Mouse (Mus musculus): ENCODE data around the gene Fgf6.

Fgf6 gene

GRCm38 (mm10) chr6:127014906-127015770 lies at the start of gene Fgf6:
TSS of gene Fgf6 (plus strand) at chr6:127015586.
- DNase-seq = no peak

- DNase-seq = no peak
Observed at GRCm38 (mm10) chr6:126966241-126967026, 49.0 kb upstream of the Fgf6 start.

GRCm38 (mm10) chr6:126981539-126982234 lies 33.7 kb upstream of the Fgf6 start:
- DNase-seq = no peak

- DNase-seq = no peak
Observed at GRCm38 (mm10) chr6:126993676-126994075, 21.7 kb upstream of the Fgf6 start.

DNA sequence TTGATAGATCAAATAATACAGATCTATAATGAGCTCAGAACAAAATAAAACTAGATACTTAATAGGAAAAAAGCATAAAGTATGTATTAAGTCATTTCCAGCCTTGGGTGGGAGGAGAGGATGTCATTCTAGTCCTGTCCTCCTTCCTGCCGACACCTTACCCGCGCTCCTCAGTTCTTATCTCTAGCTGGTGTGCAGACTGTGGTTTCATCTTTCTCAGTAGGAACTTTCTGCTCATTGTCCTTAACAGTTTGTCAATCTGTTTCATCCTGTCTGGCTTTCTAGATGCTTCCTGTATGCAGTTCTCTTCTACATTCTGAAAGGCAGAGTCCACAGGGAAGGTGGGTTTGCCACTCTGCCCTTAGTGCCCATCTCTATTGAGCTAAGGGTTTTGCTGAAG lies 19.9 kb upstream of the Fgf6 start:
- no peak for DNase-seq

DNA sequence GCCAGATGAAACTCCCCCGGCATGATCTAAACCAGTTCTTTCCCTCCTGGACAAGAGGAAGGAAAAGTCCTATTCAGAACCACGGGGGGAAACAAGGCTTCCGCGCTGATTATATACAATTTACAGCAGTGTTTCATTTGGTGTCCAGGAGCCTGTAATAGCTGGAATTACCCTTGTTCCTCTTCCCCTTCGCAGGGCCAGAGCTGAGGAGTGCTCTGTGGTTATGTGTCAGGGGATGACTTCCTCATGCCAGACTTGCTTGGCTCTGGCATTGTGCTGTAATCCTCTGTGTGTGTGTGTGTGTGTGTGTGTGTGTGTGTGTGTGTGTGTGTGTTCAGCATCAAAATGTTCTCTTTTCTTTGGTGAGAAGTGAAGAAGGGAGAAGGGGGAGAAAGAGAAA lies 19.0 kb upstream of the Fgf6 start:
- no peak for DNase-seq

DNA sequence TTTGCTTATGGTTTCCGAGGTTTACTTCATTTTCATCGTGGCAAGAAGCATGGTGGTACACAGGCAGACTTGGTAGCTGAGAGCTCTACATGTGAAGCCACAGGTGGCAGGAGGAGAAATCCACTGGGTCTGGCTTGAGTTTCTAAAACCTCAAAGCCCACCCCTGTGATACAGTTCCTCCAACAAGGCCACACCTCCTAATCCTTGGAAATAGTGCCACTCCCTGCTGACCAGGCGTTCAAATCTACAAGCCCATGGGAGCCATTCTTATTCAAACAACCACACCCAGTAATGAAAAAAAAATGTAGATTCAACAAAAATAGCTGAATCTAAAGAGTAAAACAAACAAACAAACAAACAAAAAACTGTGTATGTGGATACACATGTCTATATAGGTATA lies 9.7 kb upstream of the Fgf6 start:
- DNase-seq = no peak

DNA sequence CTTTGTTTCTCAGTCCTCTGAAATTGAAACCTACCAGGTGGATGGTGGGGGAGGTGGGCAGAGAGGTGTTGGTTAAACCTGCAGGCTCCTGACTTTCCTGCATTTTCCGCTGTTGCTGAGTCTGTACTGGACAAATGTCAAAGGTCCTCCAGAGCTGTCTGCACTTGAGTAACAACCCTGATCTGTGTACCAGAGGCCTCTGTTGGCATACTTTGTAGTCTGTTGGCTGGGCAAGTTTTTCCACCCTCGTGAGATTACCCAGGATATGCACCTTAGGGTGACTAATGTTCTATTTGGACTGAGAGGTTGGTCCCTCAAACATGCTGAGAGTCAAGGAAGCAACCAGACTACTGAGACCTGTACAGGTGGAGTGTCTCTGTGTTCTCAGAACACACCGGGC lies 8.8 kb upstream of the Fgf6 start:
- no peak for DNase-seq

DNA sequence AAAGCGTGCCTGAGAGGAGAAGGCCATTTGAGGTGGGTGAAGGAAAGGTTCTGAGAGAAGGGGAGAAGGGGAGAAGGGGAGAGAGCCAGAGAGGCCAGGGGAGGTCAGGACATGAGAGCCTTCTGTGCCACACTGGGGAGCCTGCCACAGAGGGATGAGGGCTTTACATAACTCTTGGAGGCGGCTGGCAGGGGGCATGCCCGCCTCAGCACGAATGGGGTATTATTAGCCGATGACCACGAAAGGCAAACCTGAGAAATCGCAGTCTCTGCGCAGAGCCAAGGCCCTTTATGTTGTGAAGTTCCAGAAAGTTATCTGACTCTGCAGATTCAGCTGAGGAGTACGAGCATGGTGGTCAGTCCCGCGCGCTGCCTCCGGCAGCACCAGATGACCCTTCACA lies 5.4 kb upstream of the Fgf6 start:
- no peak for DNase-seq

DNA sequence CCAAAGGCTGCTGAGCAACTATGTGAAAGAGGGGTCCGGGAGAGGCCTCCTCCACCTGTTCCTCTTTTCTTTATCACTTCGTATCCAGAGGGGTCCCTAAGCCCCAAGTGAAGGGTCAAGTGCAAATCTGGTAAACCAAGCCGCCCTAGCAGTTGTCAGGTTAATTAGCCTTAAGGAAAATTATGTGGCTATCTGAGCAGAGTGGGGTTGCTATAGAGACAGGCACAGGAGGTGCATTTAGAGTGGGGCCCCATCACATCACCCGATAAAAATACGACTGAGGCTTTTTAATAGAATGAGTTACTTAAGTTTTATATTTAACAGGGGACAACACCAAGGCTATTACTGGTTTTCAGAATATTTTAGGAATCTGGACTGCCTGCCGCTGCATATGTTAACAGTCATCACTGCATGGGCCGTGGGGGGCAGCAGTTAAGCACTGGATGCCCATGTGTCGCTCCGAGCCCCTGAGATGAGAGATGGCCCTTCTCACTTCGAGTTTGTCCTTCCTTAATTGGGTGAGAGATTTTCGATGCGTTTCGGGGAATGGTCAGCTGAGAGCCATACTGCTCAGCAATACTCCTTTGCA lies 3.3 kb upstream of the Fgf6 start:
- no peak for DNase-seq

- DNase-seq = no peak
Observed at GRCm38 (mm10) chr6:127019254-127019653, 3.9 kb downstream of the Fgf6 start.

- DNase-seq = no peak
Observed at GRCm38 (mm10) chr6:127020431-127020830, 5.0 kb downstream of the Fgf6 start.

- no peak for DNase-seq
Observed at GRCm38 (mm10) chr6:127024836-127025235, 9.4 kb downstream of the Fgf6 start.

DNA sequence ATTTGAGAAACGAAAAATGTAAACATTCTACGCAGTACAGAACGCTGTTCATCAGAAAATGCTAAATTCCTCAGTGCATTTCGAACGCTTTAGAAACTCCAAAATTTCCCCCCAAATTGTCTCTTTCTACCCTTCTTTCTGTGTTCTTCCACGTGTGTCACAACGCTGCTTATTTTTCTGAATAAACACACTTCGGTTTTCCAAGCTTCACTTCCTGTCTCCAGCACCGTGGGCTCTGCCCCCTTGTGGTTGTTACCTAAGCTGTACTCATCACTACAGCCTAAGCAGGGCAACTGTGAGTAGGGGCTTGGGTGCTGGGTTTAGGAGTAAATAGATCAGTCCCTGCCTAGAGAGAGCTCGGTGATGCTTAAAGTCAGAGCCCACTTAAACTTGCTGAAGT lies 19.4 kb downstream of the Fgf6 start:
- peak; percentile 15 for DNase-seq

DNA sequence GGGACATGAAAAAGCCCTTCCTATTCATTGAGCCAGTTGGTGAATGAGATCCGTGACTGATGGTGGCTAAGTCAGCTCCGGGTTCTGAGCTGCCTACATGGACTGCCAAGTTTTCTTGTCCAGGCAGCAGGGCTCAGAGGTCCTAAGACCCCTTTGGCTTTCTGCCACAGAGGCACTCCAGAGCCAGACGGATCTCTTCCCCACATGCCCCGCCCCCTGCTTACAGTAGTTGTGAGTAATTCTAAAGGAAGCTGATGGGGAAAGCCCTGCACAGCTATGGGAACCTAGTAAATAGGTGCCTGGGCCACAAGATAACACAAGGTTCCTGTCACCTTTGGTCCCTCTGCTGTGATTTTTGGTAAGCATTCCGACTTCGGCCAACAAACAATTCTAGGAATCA lies 29.5 kb downstream of the Fgf6 start:
- DNase-seq = no peak

DNA sequence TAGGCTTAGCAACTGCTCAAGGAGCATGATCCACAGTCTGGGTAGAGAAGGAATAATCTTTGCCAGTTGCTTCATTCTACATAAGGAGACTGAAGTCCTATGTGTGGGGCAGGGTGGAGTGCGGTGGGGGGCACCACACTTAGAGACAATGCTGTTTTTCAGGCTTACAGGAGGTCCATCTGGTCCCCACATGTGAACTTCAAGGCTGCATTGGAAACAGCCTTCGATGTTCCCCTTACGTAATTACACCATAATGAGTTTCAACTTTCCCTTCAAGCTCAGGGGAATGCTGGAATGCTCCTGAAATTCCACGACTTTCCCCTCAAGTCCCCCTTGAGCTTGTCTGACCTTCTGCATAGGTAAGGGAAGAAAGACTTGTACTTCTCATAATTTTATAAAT lies 35.5 kb downstream of the Fgf6 start:
- DNase-seq = no peak

DNA sequence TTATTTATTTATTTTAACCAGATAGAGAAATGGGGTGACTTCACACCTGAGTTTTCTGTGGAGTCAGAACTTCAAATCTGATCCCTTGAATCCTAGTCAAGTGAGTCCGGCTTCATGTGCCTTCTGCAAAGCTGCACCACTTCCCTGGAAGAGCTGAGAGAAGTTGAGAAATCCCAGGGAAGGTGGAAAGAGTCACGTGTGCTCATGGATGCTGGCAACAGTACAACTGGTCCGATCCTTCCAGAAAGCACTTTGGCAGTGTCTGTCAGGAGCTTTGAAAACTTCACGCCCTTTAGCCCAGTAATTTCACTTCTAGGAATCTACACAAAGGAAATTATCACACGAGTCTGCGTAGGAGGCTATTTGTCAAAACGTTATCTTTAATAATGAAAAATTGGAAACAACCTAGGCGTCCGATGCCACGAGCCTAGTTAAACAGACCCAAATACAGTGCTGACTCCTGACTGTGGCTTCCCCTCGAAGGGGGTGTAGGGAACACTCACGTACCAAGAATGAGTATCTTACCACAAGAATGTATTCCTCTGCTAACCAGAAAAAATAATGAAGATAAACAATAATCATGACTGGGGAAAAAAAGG lies 41.7 kb downstream of the Fgf6 start:
- DNase-seq = no peak

DNA sequence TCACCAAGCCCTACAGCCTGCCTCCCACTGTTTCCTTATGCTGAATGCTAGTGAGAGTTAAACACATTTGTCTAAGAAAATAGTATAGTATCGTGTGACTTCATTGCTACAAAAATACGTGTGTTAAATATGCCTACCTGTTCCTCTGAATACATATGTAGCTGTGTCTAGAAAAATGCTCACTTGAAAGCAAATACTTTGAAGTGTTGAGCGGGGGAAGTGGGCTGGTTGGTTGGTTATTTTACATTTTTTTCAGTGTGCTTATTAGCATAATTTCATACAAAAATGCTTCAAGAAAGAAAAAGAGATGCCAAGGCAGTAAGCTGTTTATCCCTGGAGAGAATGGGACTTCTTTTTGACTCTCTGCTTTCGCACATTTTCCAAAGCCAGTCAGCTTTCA lies 44.6 kb downstream of the Fgf6 start:
- DNase-seq = no peak

- DNase-seq = no peak
Observed at GRCm38 (mm10) chr6:127063915-127064314, 48.5 kb downstream of the Fgf6 start.

DNA sequence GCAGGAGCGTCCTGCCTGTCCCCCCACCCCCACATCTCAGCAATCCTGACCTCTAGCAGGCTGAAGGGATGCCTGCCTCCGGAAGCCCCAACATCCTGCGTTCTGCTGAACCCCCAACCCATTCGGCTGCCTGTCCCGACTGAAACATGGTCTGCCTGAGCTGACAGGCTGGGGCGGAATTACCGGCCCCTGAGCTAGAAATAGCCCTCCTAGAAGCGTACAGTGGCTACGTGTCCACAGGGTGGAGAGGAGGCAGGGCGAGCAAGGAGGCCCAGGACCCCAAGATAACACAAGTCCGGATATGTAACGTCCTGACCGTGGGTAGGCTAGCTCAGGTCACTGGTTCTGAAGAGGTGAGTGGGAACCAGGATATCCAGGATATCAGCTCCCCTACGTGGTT lies 49.4 kb downstream of the Fgf6 start:
- DNase-seq = no peak

DNA sequence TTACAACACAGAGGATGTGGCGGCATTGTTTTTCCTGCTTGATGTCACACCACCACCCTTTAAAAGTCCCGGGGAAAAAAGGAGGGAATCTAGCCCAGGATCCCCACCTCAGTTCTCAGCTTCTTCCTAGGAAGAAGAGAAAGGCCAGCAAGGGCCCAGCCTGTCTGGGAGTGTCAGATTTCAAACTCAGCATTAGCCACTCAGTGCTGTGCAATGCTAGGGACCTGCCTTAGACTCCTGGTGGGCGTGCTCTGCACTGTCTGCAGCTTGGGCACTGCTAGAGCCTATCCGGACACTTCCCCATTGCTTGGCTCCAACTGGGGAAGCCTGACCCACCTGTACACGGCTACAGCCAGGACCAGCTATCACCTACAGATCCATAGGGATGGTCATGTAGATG lies 57.4 kb downstream of the Fgf6 start, which contains the start of gene Fgf23:
TSS of gene Fgf23 (plus strand) at position 86 of the 400 bp plus-strand sequence.
- DNase-seq = no peak

All from thymus, postnatal 25 days (tissue).